Mouse (Mus musculus): ENCODE data around the gene Rala. TPM values are rescaled to one million over a fixed set of nuclear protein-coding genes. Genes with fewer than 3 reads are reported as not detected.
"Not testable (repeated sequence)": the region's sequence is repeated elsewhere in the genome, so short reads cannot be mapped to it uniquely, and the experiment has no call there.

Rala gene
- total RNA-seq (2015): 31.0 and 37.9 TPM in 2 replicates
- 44.8 and 49.2 TPM in 2 replicates for total RNA-seq (2017)

- peak; percentile 98 for ATAC-seq (ENCODE audit: poor library complexity, severe bottlenecking)
Measured at GRCm38 (mm10) chr13:17944078-17944917, at the start of gene Rala. Gene Rala, minus strand, starts transcription at chr13:17944239.

GRCm38 (mm10) chr13:17993515-17993847, 49.4 kb upstream of the Rala start:
- ATAC-seq (ENCODE audit: poor library complexity, severe bottlenecking): no peak

GRCm38 (mm10) chr13:17992697-17993514, 48.9 kb upstream of the Rala start, which contains the start of gene Yae1d1:
Gene Yae1d1, minus strand, starts transcription at chr13:17993349.
- ATAC-seq (ENCODE audit: poor library complexity, severe bottlenecking): peak; percentile 98

GRCm38 (mm10) chr13:17992009-17992408, 48.0 kb upstream of the Rala start:
- no peak for ATAC-seq (ENCODE audit: poor library complexity, severe bottlenecking)

- peak; percentile 81 for ATAC-seq (ENCODE audit: poor library complexity, severe bottlenecking)
Measured at GRCm38 (mm10) chr13:17983194-17983593, 39.2 kb upstream of the Rala start.

GRCm38 (mm10) chr13:17982634-17983033, 38.6 kb upstream of the Rala start:
- ATAC-seq (ENCODE audit: poor library complexity, severe bottlenecking): no peak

- no peak for ATAC-seq (ENCODE audit: poor library complexity, severe bottlenecking)
Measured at GRCm38 (mm10) chr13:17976854-17977739, 33.1 kb upstream of the Rala start.

GRCm38 (mm10) chr13:17975891-17976290, 31.9 kb upstream of the Rala start:
- ATAC-seq (ENCODE audit: poor library complexity, severe bottlenecking): peak; percentile 98

GRCm38 (mm10) chr13:17975457-17975856, 31.4 kb upstream of the Rala start:
- peak; percentile 8; the same call in 1 of the 2 replicates for ATAC-seq (ENCODE audit: poor library complexity, severe bottlenecking)

GRCm38 (mm10) chr13:17974734-17975133, 30.7 kb upstream of the Rala start:
- no peak for ATAC-seq (ENCODE audit: poor library complexity, severe bottlenecking)

- peak; percentile 98 for ATAC-seq (ENCODE audit: poor library complexity, severe bottlenecking)
Measured at GRCm38 (mm10) chr13:17960613-17961012, 16.6 kb upstream of the Rala start.

GRCm38 (mm10) chr13:17954282-17954681, 10.2 kb upstream of the Rala start:
- no peak for ATAC-seq (ENCODE audit: poor library complexity, severe bottlenecking)

- not testable (repeated sequence) for ATAC-seq (ENCODE audit: poor library complexity, severe bottlenecking)
Measured at GRCm38 (mm10) chr13:17950581-17950980, 6.5 kb upstream of the Rala start.

- ATAC-seq (ENCODE audit: poor library complexity, severe bottlenecking): no peak
Measured at GRCm38 (mm10) chr13:17949555-17949954, 5.5 kb upstream of the Rala start.

GRCm38 (mm10) chr13:17943306-17944077, 547 bp downstream of the Rala start:
- peak; percentile 49 for ATAC-seq (ENCODE audit: poor library complexity, severe bottlenecking)

GRCm38 (mm10) chr13:17942338-17942737, 1.7 kb downstream of the Rala start:
- no peak for ATAC-seq (ENCODE audit: poor library complexity, severe bottlenecking)

GRCm38 (mm10) chr13:17907309-17907708, 36.7 kb downstream of the Rala start:
- no peak for ATAC-seq (ENCODE audit: poor library complexity, severe bottlenecking)

GRCm38 (mm10) chr13:17901474-17901873, 42.6 kb downstream of the Rala start:
- no peak for ATAC-seq (ENCODE audit: poor library complexity, severe bottlenecking)

GRCm38 (mm10) chr13:17900641-17901040, 43.4 kb downstream of the Rala start:
- ATAC-seq (ENCODE audit: poor library complexity, severe bottlenecking): no peak

- ATAC-seq (ENCODE audit: poor library complexity, severe bottlenecking): no peak
Measured at GRCm38 (mm10) chr13:17897040-17897439, 47.0 kb downstream of the Rala start.

All from megakaryocyte, adult 5-6 weeks (primary cell).